Mouse (Mus musculus) forebrain, embryonic 16.5 days (tissue): ENCODE results near the gene Jarid2. TPM values are rescaled to one million over a fixed set of nuclear protein-coding genes. Genes with fewer than 3 reads are reported as not detected.

Experiments
- ATAC-seq: fragments of 200-750 bp; cut with Nextera tagmentation; 2 replicates; pipeline ENCODE4 v1.8.0; 2017; ENCODE audit warnings: mild to moderate bottlenecking, moderate library complexity
- H3K27ac ChIP-seq: fragments of 300-500 bp; sonication (generic); 2 replicates; pipeline ENCODE4 v1.5.1; 2014; ENCODE audit warnings: low read length, control low read depth
- H3K27me3 ChIP-seq: fragments of 300-500 bp; sonication (generic); replicated peaks from 2 replicates; pipeline ENCODE4 v1.6.1; 2014; ENCODE audit warnings: low read length; ENCODE audit not compliant: control insufficient read depth, insufficient read depth
- H3K36me3 ChIP-seq: fragments of 300-500 bp; sonication (generic); 2 replicates; pipeline ENCODE4 v1.6.1; 2014; ENCODE audit not compliant: control insufficient read depth, insufficient read depth
- H3K4me1 ChIP-seq: fragments of 300-500 bp; sonication (generic); replicated peaks from 2 replicates; pipeline ENCODE4 v1.6.1; 2014; ENCODE audit warnings: low read length; ENCODE audit not compliant: control insufficient read depth, insufficient read depth
- H3K4me2 ChIP-seq: fragments of 300-500 bp; sonication (generic); 2 replicates; pipeline ENCODE4 v1.6.1; 2014; ENCODE audit warnings: mild to moderate bottlenecking, low read length, control low read depth
- H3K4me3 ChIP-seq: fragments of 300-500 bp; sonication (generic); replicated peaks from 2 replicates; pipeline ENCODE4 v1.5.1; 2014; ENCODE audit warnings: mild to moderate bottlenecking, low read length, control low read depth
- H3K9ac ChIP-seq: fragments of 300-500 bp; sonication (generic); replicated peaks from 2 replicates; pipeline ENCODE4 v1.6.1; 2014; ENCODE audit warnings: low read depth, low read length, control low read depth
- H3K9me3 ChIP-seq: fragments of 300-500 bp; sonication (generic); 2 replicates; pipeline ENCODE4 v1.6.1; 2016; ENCODE audit warnings: low read length; ENCODE audit not compliant: control insufficient read depth
- WGBS: fragments of 180-500 bp; shearing (Covaris S2); extraction: QIAGEN DNeasy Blood & Tissue Kit; methylation state at CpG from one replicate; pipeline ENCODE4 v1.1.7; 2014; 5-methylcytosine and 5-hydroxymethylcytosine counted together
- polyA plus RNA-seq: library from polyadenylated mRNA; unstranded; fragments of >200 nt; fragmentation: Nextera tagmentation; extraction: Ambion mirVana; gene quantifications from 2 replicates; pipeline ENCODE4 v1.2.1, GENCODE M21; 2015

The Jarid2 gene
- polyA plus RNA-seq, 1 experiment from 2014 or later, result 37.5 TPM

DNA sequence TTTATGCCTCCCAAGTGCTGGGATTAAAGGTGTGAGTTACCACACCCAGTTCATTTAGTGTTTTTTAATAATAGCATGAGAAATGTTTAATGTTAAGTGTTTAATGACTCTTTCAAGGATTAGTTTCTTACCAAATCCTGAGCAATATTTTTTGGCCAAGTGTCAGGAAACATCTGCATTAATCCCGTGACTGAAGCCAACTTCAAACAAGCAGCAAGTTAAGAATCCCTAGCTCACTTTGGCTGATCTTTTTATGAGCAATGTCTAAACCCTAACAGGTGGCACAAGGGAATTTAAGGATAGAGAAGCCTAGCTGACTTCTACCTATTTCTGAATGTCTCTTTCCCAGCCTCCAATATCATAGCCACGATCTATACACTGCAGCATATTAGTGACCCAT lies 60.7 kb downstream of the Jarid2 start:
- Histone ChIP-seq H3K36me3 (no peaks in the 10 kb centered on the region), H3K9ac (no peak overlapping the region), H3K9me3 (no peaks in the 10 kb centered on the region), H3K4me3 (no peak overlapping the region), H3K4me2 (no peak overlapping the region), H3K27ac (no peak overlapping the region), H3K27me3 (no peaks in the 10 kb centered on the region), H3K4me1 (peaks cover 30% of the 10 kb centered on the region)
- 52% methylated on average over 2 of the region's 2 CpGs for WGBS
- no peak for ATAC-seq

- H3K4me3 ChIP-seq, result no peak overlapping the region
- peak; percentile 24; the same call in 1 of the 2 replicates for ATAC-seq
- H3K9me3 ChIP-seq, result no peaks in the 10 kb centered on the region
- no peaks in the 10 kb centered on the region for H3K27me3 ChIP-seq
- 17% methylated on average over 3 of the region's 3 CpGs for WGBS
- H3K9ac ChIP-seq, result no peak overlapping the region
- no peaks in the 10 kb centered on the region for H3K36me3 ChIP-seq
- no peak overlapping the region for H3K27ac ChIP-seq
- H3K4me1 ChIP-seq, result peaks cover 31% of the 10 kb centered on the region
- H3K4me2 ChIP-seq, result no peak overlapping the region
Observed at GRCm38 (mm10) chr13:44792361-44792892, 63.2 kb downstream of the Jarid2 start.

DNA sequence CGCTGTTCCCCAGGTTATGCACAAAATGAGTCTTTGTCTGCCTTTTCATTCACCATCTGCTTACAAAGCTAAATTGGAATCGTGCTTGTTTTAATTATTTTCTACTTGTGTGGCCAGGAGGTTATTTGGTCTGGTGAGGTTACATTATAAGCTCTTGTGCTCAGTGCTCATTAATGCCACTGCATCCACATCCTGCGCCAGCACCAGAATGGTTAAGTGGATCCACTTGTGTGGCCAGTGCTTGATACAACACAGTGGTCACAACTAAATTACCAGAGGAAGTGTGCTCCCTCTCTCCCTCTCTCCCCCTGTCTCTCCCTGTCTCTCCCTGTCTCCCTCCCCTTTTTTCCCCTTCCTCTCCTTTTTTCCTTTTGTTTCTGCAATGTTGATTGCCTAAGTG lies 66.6 kb downstream of the Jarid2 start:
- Histone ChIP-seq H3K9ac (no peak overlapping the region), H3K27me3 (no peaks in the 10 kb centered on the region), H3K4me1 (peaks cover 32% of the 10 kb centered on the region), H3K36me3 (no peaks in the 10 kb centered on the region), H3K4me3 (no peak overlapping the region), H3K4me2 (peak overlapping the region; percentile 26; the same call in 1 of the 2 replicates), H3K27ac (no peak overlapping the region), H3K9me3 (no peaks in the 10 kb centered on the region)
- peak; percentile 79 for ATAC-seq
- WGBS, result 8% methylated on average over 3 of the region's 3 CpGs

GRCm38 (mm10) chr13:44796775-44797174 lies 67.5 kb downstream of the Jarid2 start:
- Histone ChIP-seq H3K9ac (no peak overlapping the region), H3K27me3 (no peaks in the 10 kb centered on the region), H3K4me2 (no peak overlapping the region), H3K36me3 (no peaks in the 10 kb centered on the region), H3K4me1 (peaks cover 29% of the 10 kb centered on the region), H3K27ac (no peak overlapping the region), H3K4me3 (no peak overlapping the region), H3K9me3 (no peaks in the 10 kb centered on the region)
- 62% methylated on average over 2 of the region's 2 CpGs for WGBS
- no peak for ATAC-seq

- no peak overlapping the region for H3K27ac ChIP-seq
- 92% methylated on average over 3 of the region's 3 CpGs for WGBS
Observed at GRCm38 (mm10) chr13:44798280-44798679, 69.0 kb downstream of the Jarid2 start.

DNA sequence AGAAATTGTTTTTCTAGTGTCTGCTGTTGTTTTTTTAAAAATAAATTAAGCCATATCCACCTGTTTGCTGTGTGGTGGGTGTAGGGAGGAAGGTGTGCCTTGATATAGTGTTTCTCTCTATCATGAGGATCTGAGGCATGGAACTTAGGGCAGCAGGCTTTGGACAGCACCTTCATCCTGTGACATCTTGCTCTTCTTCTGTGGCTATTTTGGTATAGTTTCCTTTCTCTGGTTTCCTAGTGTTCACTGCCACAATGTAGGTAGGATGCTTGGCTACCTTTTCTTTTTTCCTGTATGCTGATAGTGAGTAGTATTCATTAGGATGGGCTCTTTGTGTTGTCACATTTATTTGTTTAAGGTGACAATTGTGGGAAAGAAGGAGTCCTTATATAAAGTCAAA lies 69.9 kb downstream of the Jarid2 start:
- H3K4me2 ChIP-seq, result no peak overlapping the region
- H3K27me3 ChIP-seq, result no peaks in the 10 kb centered on the region
- H3K4me1 ChIP-seq, result peaks cover 18% of the 10 kb centered on the region
- H3K9ac ChIP-seq, result no peak overlapping the region
- H3K4me3 ChIP-seq, result no peak overlapping the region
- no peak overlapping the region for H3K27ac ChIP-seq
- H3K9me3 ChIP-seq, result no peaks in the 10 kb centered on the region
- no peaks in the 10 kb centered on the region for H3K36me3 ChIP-seq
- no peak for ATAC-seq

More at GRCm38 (mm10) chr13:44798280-44798679, 69.0 kb downstream of the Jarid2 start:
- Histone ChIP-seq H3K4me2 (no peak overlapping the region), H3K9me3 (no peaks in the 10 kb centered on the region), H3K4me1 (peaks cover 19% of the 10 kb centered on the region), H3K9ac (no peak overlapping the region), H3K36me3 (no peaks in the 10 kb centered on the region), H3K27me3 (no peaks in the 10 kb centered on the region), H3K4me3 (no peak overlapping the region)
- ATAC-seq, result no peak

DNA sequence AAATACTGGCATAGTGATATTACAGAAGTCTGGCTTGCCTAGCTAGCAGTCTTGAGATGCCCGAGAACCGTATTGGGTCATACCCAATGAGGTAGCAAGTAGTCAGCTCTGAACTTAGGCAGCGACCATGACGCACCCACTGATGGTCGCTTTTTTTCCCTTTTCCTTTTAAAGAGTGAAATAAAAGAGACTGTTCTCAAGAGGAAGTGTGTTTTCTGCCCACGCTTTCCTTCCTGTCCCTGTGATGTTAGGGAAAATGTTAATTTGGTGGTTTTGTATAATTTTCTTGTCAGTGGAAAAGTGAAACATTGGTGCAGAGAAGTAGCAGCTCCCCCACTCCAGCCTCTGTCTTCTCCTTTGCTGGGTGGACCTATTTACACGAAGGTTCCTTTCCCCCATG lies 70.8 kb downstream of the Jarid2 start:
- Histone ChIP-seq H3K4me2 (no peak overlapping the region), H3K27me3 (no peaks in the 10 kb centered on the region), H3K4me3 (no peak overlapping the region), H3K36me3 (no peaks in the 10 kb centered on the region), H3K9me3 (no peaks in the 10 kb centered on the region), H3K9ac (no peak overlapping the region), H3K4me1 (peaks cover 15% of the 10 kb centered on the region), H3K27ac (no peak overlapping the region)
- ATAC-seq, result no peak
- 71% methylated on average over 7 of the region's 7 CpGs for WGBS

GRCm38 (mm10) chr13:44804876-44805275 lies 75.6 kb downstream of the Jarid2 start:
- no peak for ATAC-seq
- Histone ChIP-seq H3K4me3 (no peak overlapping the region), H3K27me3 (no peaks in the 10 kb centered on the region), H3K36me3 (no peaks in the 10 kb centered on the region), H3K9me3 (no peaks in the 10 kb centered on the region), H3K27ac (no peak overlapping the region), H3K9ac (no peak overlapping the region), H3K4me2 (no peak overlapping the region), H3K4me1 (0 out of 2 replicates have a peak, but pooled peaks cover 1% of the 10 kb centered on the region)
- 25% methylated on average over 1 of the region's 1 CpGs for WGBS

DNA sequence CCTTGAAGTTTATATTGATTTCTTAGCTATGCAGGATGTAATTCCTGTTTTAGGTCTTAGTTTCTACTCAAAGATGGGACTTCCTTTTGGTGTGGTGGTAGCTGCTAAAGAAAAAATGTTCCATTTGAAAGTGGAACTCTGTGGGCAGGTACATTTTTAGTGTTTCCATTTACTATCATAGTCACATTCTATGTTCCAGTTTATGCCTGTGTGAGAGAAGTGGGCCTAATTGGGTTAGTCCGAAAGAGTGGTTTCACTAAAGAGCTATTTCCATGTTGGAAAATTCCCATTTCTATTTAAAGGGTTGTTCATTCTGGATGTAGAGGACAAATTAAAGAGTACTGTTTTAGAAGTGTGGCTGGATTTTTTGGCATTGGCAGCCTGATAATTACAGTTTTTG lies 79.0 kb downstream of the Jarid2 start:
- WGBS, result 75% methylated on average over 1 of the region's 1 CpGs
- H3K27me3 ChIP-seq, result no peaks in the 10 kb centered on the region
- no peaks in the 10 kb centered on the region for H3K4me1 ChIP-seq
- H3K4me2 ChIP-seq, result no peak overlapping the region
- H3K27ac ChIP-seq, result no peak overlapping the region
- H3K9me3 ChIP-seq, result no peaks in the 10 kb centered on the region
- H3K4me3 ChIP-seq, result no peak overlapping the region
- no peak for ATAC-seq
- no peaks in the 10 kb centered on the region for H3K36me3 ChIP-seq
- H3K9ac ChIP-seq, result no peak overlapping the region

DNA sequence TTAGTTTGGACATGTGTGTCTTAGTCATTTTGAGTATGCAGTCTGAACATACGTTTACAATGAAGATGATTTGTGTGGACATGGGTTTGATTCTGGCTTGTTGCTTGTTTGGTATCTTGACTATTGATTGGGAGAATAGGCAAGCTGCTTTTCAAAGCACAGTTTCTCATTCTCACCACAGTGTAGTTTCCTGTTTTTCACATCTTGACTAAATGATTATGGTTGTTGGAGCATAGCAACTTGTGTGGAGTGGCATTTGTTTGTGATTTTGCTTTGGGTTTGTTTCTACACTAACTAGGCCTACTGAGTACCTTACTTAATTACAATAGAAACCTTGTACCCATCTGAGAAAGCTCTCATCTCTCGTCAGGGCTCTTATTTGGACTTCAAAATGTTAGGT lies 81.7 kb downstream of the Jarid2 start:
- Histone ChIP-seq H3K9ac (no peak overlapping the region), H3K9me3 (no peaks in the 10 kb centered on the region), H3K36me3 (no peaks in the 10 kb centered on the region), H3K4me2 (no peak overlapping the region), H3K27ac (no peak overlapping the region), H3K4me1 (peaks cover 11% of the 10 kb centered on the region), H3K27me3 (no peaks in the 10 kb centered on the region), H3K4me3 (no peak overlapping the region)
- WGBS, result 62% methylated on average over 2 of the region's 2 CpGs
- ATAC-seq, result no peak
